Mouse (Mus musculus): ENCODE measurements around the gene 4930544D05Rik.

Gene 4930544D05Rik

DNA sequence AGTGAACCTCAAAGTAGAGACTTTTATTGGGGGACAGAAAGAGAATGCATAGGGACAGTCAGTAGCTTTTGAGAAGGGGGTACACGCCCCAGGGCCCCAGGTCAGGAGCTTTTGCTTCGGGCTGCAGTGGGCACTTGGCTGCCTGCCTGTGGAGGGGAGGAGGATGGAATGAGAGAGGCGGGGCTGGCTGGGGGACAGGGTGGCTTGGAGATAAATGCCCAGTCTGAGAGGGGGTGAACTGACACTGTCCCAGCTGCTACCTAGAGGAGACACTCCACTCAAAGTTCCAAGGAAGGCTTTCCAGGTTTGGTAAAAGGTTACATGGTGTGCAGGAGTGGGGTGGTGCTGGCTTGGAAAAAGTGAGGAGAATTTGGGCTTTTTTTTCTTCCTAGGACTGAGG lies 41.3 kb downstream of the 4930544D05Rik start, which contains the start of gene Eno3:
Eno3 (plus strand) TSS at position 239 of the 400 bp plus-strand sequence.
- DNase-seq = peak in 1 of 2 experiments; percentile 14

DNA sequence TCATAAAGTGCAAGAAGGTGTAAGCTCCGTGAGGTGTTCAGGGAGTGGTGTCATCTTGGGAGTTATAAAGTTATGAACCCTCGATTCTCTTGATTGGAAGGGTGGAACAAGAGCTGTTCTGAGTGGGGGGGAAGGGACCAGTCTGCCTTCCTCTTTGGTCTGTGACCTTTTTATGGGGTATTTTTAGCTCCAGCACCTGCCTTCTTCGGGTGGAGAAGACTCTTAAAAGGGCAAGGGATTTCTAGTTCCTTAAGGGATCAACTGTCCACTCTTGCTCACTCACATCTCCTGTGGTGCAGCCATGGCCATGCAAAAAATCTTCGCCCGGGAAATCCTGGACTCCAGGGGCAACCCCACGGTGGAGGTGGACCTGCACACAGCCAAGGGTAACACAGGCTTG lies 41.9 kb downstream of the 4930544D05Rik start:
- peak in 1 of 2 experiments; percentile 15 for DNase-seq

DNA sequence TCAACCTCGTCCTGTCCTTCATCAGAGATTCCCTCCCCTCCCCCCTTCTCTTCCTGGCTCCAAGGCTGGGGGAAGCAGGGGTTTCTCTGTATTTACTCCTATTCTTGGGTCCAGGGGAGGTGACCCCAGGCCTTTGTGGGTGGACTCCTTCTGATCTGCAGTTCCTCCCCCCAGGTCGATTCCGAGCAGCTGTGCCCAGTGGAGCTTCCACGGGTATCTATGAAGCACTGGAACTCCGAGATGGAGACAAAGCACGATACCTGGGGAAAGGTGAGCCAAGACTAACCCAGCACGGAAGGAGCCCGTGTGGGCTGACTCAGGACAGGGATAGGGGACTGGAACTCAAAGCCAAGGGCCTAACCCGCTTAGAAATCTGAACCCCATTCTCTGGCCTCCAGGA lies 42.3 kb downstream of the 4930544D05Rik start:
- DNase-seq = no peak

DNA sequence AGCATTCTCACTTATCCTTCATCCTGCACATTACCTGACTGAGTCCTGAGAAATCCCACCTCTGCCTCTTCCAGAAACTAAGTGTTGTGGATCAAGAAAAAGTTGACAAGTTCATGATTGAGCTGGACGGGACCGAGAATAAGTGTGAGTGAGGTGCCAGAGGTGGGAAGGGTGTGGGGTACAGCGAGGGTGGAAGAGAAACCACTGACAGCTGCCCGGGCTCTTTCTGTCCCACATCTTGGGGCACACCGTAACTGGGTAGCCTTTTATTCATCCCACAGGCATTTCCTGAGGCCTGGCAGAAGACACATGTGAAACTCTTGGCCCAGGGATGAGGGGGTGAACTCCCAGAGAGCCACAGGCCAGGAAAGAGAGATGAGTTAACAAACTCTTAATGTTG lies 42.9 kb downstream of the 4930544D05Rik start:
- DNase-seq = peak in 1 of 2 experiments; percentile 2

DNA sequence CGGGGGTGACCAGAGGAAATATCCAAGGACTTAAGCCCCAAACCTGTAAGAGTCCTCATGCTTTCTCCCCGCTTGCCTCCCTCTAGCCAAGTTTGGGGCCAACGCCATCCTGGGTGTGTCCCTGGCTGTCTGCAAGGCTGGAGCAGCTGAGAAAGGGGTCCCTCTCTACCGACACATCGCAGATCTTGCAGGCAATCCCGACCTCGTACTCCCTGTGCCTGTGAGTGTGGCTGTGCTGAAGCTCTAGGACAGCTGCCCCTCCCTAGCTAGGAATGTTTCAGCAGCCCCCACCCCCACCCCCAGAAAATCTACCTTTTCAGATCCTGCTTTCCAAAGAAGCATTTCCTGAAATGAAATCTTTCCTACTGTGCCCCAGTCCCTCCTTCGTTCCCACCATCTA lies 43.3 kb downstream of the 4930544D05Rik start:
- DNase-seq = no peak

DNA sequence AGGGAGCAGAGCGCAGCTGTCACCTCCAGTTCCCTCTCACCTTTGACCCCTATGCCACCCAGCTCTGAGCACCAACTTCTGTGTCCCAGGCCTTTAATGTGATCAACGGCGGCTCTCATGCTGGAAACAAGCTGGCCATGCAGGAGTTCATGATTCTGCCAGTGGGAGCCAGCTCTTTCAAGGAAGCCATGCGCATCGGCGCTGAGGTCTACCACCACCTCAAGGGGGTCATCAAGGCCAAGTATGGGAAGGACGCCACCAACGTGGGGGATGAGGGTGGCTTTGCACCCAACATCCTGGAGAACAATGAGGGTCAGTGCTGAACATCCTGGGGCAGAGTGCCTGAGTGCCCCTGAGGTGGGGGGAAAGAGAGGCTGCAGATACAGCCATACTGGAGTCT lies 44.9 kb downstream of the 4930544D05Rik start:
- DNase-seq = no peak

DNA sequence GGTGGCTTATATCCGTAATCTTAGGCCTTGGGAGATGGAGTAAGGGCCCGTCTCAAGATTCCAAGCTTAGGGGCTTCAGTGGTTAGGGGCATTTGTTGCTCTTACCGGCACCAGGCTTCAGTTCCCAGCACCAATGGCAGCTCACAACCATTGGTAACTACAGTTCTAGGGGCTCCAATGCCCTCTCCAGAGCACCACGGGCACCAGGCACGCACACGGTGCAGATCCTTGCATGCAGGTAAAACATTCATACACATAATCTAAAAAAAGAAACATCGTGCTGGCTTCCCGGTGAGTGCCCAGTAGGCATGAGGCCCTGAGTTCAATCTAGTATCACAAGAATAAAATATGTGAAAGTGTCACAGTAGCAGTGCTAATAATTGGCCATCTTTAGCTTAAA lies 47.5 kb downstream of the 4930544D05Rik start:
- no peak for DNase-seq

DNA sequence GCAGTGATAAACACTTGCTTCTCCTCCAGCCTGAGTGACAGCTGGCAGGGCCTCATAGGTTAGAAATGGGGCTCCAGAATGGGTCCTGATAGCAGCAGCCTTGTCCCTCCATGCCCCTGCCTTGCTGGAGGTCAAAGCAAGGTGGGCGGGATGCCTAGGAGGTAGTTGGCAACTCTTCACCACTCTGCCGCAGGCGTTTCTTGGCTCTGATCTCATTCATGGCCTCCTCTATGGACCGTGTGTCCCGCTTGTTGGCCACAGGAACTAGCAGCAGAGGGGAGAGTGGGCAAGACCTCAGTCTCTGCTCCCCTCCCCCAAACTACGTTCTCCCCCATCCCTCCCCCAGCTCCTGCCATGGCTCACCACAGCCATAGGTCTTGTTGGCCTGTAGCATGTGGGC lies 48.3 kb downstream of the 4930544D05Rik start:
- DNase-seq = no peak

DNA sequence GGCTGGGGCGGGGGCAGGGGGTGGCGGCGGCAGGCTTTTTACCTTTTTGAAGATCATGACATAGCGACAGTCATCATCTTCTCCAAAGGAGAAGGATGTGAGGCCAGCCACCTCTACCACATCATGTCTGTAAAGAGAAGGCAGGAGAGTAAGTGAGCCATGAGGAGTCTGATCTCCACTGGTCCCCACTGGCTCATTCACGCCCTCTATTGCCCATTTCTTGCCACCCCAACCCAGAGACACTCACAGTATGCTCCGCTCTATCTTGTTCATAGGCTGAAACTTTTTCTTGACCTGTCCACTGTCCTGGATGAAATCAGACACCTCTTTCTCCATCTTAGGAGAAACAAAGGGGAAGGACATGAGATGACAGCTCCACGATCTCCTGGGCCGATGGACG lies 49.1 kb downstream of the 4930544D05Rik start:
- no peak for DNase-seq
